Mouse (Mus musculus): ENCODE measurements around the gene Tnni3k.
"Not testable (repeated sequence)": the region's sequence is repeated elsewhere in the genome, so short reads cannot be mapped to it uniquely, and the experiment has no call there.

- TF ChIP-seq CTCF (IDR thresholded peaks at IDR 0.05; ENCODE audit: extremely low read depth, insufficient read depth, insufficient read length, insufficient replicate concordance); POLR2A (IDR thresholded peaks at IDR 0.05; ENCODE audit: low read depth, low read length): not testable (repeated sequence)
Measured at GRCm38 (mm10) chr3:154819684-154820083, 235.5 kb downstream of the Tnni3k start.

Data from spleen, adult 2 months (tissue).